Mouse (Mus musculus): ENCODE measurements around the gene Kcnj4. TPM values are rescaled to one million over a fixed set of nuclear protein-coding genes. Genes with fewer than 3 reads are reported as not detected.

The Kcnj4 gene
- polyA plus RNA-seq, 1 experiment = not detected

- no peak for TF ChIP-seq GATA1 (IDR thresholded peaks at IDR 0.05; ENCODE audit: low read length)
These were observed 14.6 kb upstream of the Kcnj4 start for GRCm38 (mm10) chr15:79519400-79520220.

GRCm38 (mm10) chr15:79518571-79518970 is 13.5 kb upstream of the Kcnj4 start:
- no peak for TF ChIP-seq GATA1 (IDR thresholded peaks at IDR 0.05; ENCODE audit: low read length)

GRCm38 (mm10) chr15:79517710-79518109 is 12.7 kb upstream of the Kcnj4 start:
- no peak for TF ChIP-seq GATA1 (IDR thresholded peaks at IDR 0.05; ENCODE audit: low read length)

- TF ChIP-seq GATA1 (IDR thresholded peaks at IDR 0.05; ENCODE audit: low read length) = no peak
These were observed 11.4 kb upstream of the Kcnj4 start, which contains the start of gene Kdelr3 for GRCm38 (mm10) chr15:79516171-79517096. Gene Kdelr3 (plus strand): TSS chr15:79516411.

- TF ChIP-seq GATA1 (IDR thresholded peaks at IDR 0.05; ENCODE audit: low read length) = no peak
These were observed 8.9 kb upstream of the Kcnj4 start for GRCm38 (mm10) chr15:79513940-79514339.

- no peak for TF ChIP-seq GATA1 (IDR thresholded peaks at IDR 0.05; ENCODE audit: low read length)
These were observed 6.7 kb upstream of the Kcnj4 start for GRCm38 (mm10) chr15:79511553-79512320.

GRCm38 (mm10) chr15:79510425-79510824 is 5.4 kb upstream of the Kcnj4 start:
- no peak for TF ChIP-seq GATA1 (IDR thresholded peaks at IDR 0.05; ENCODE audit: low read length)

GRCm38 (mm10) chr15:79509998-79510397 is 5.0 kb upstream of the Kcnj4 start:
- TF ChIP-seq GATA1 (IDR thresholded peaks at IDR 0.05; ENCODE audit: low read length) = no peak

- TF ChIP-seq GATA1 (IDR thresholded peaks at IDR 0.05; ENCODE audit: low read length) = no peak
These were observed 2.2 kb upstream of the Kcnj4 start for GRCm38 (mm10) chr15:79507055-79507828.

GRCm38 (mm10) chr15:79506460-79506859 is 1.4 kb upstream of the Kcnj4 start:
- no peak for TF ChIP-seq GATA1 (IDR thresholded peaks at IDR 0.05; ENCODE audit: low read length)

GRCm38 (mm10) chr15:79505616-79506283 is 709 bp upstream of the Kcnj4 start:
- no peak for TF ChIP-seq GATA1 (IDR thresholded peaks at IDR 0.05; ENCODE audit: low read length)

- no peak for TF ChIP-seq GATA1 (IDR thresholded peaks at IDR 0.05; ENCODE audit: low read length)
These were observed 1.6 kb downstream of the Kcnj4 start for GRCm38 (mm10) chr15:79503438-79503837.

- TF ChIP-seq GATA1 (IDR thresholded peaks at IDR 0.05; ENCODE audit: low read length) = no peak
These were observed 2.1 kb downstream of the Kcnj4 start for GRCm38 (mm10) chr15:79502891-79503341.

- no peak for TF ChIP-seq GATA1 (IDR thresholded peaks at IDR 0.05; ENCODE audit: low read length)
These were observed 4.9 kb downstream of the Kcnj4 start for GRCm38 (mm10) chr15:79500110-79500509.
